Mouse (Mus musculus) liver, embryonic 11.5 days (tissue): ENCODE measurements around the gene Itgae. TPM values are rescaled to one million over a fixed set of nuclear protein-coding genes. Genes with fewer than 3 reads are reported as not detected.

Source experiments
- ATAC-seq: fragments of 200-750 bp; cut with Nextera tagmentation; replicated peaks from 2 replicates; pipeline ENCODE4 v1.8.0; 2017; ENCODE audit warnings: moderate number of reproducible peaks, mild to moderate bottlenecking, moderate TSS enrichment, moderate library complexity; ENCODE audit not compliant: low FRiP score
- DNase-seq: peaks from one replicate; pipeline ENCODE4 v3.0.0-alpha.2; 2017; ENCODE audit warnings: low spot score
- H3K27ac ChIP-seq: fragments of 300-500 bp; sonication (generic); 2 replicates; pipeline ENCODE4 v1.5.1; 2014; ENCODE audit warnings: mild to moderate bottlenecking, low read depth, low read length, control low read depth
- H3K27me3 ChIP-seq: fragments of 300-500 bp; sonication (generic); replicated peaks from 2 replicates; pipeline ENCODE4 v1.6.1; 2014; ENCODE audit warnings: low read length, mixed read lengths; ENCODE audit not compliant: control insufficient read depth, insufficient read depth
- H3K36me3 ChIP-seq: fragments of 300-500 bp; sonication (generic); 2 replicates; pipeline ENCODE4 v1.6.1; 2014; ENCODE audit warnings: mild to moderate bottlenecking, low read length, moderate library complexity, mixed read lengths; ENCODE audit not compliant: control insufficient read depth, insufficient read depth
- H3K4me1 ChIP-seq: fragments of 300-500 bp; sonication (generic); replicated peaks from 2 replicates; pipeline ENCODE4 v1.6.1; 2014; ENCODE audit warnings: low read length, mixed read lengths; ENCODE audit not compliant: control insufficient read depth, insufficient read depth
- H3K4me2 ChIP-seq: fragments of 300-500 bp; sonication (generic); 2 replicates; pipeline ENCODE4 v1.6.1; 2014; ENCODE audit warnings: mild to moderate bottlenecking, control low read depth, moderate library complexity
- H3K4me3 ChIP-seq: fragments of 300-500 bp; sonication (generic); 2 replicates; pipeline ENCODE4 v1.5.1; 2014; ENCODE audit warnings: low read depth, low read length, control low read depth
- H3K9ac ChIP-seq: fragments of 300-500 bp; sonication (generic); 2 replicates; pipeline ENCODE4 v1.6.1; 2014; ENCODE audit warnings: low read depth, low read length, control low read depth
- H3K9me3 ChIP-seq: fragments of 300-500 bp; sonication (generic); 2 replicates; pipeline ENCODE4 v1.6.1; 2016; ENCODE audit warnings: low read length, inconsistent platforms, mixed read lengths; ENCODE audit not compliant: control insufficient read depth
- WGBS: fragments of 180-500 bp; shearing (Covaris S2); extraction: QIAGEN DNeasy Blood & Tissue Kit; methylation state at CpG from one replicate; pipeline ENCODE4 v1.1.7; 2014; 5-methylcytosine and 5-hydroxymethylcytosine counted together
- polyA plus RNA-seq: library from polyadenylated mRNA; unstranded; fragments of >200 nt; fragmentation: Nextera tagmentation; extraction: Ambion mirVana; gene quantifications from 2 replicates; pipeline ENCODE4 v1.2.1, GENCODE M21; 2014

The Itgae gene
- polyA plus RNA-seq, 1 experiment from 2014 or later: 0.60 TPM

DNA sequence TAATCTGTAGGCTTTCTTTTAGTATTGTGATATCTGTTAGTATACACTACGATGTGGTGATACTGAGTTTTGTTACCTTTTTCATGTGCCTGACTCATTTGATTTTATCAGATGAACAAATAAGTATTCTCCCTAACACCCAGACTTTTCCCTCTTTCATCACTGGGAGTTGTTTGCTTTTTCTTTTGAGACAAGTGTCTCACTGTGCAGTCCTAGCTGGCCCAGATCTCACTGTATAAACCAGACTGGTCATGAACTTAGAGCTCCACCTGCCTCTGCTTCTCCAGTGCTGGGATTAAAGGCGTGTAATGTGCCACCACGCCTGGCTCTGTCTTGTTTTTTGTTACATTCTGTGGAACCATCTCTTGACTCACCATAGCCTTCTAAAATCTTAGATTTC, 30.8 kb upstream of the Itgae start:
- no peak for ATAC-seq
- peaks cover 15% of the 10 kb centered on the region; the same call in 1 of the 2 replicates for H3K36me3 ChIP-seq

DNA sequence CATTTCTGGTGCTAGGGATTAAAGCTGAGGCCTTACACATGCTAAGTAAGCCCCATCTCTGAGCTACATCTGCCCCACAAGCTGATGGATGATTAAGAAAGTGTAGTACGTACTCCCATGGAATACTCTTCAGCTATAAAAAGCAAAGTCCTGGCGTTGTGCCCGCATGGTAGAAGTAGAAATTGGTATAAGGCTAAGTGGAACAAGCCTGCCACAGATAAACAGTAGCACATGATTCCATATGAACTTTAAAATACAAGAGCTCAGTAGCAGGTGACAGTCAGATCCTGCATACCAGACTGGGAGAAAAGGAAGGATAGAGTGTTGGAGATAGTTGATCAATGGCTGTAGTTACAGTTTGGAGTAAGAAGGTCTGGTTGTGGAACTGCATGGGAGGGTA, 29.0 kb upstream of the Itgae start:
- no peak overlapping the region for H3K9ac ChIP-seq
- WGBS: 92% methylated on average over 3 of the region's 3 CpGs
- H3K9me3 ChIP-seq: no peaks in the 10 kb centered on the region
- no peak overlapping the region for H3K27ac ChIP-seq
- peaks cover 11% of the 10 kb centered on the region; the same call in 1 of the 2 replicates for H3K36me3 ChIP-seq
- no peak overlapping the region for H3K4me2 ChIP-seq
- ATAC-seq (no peak), DNase-seq (no peak)
- no peak overlapping the region for H3K4me3 ChIP-seq
- no peaks in the 10 kb centered on the region for H3K27me3 ChIP-seq
- H3K4me1 ChIP-seq: peaks cover 9% of the 10 kb centered on the region

More for the DNA sequence above, 30.8 kb upstream of the Itgae start:
- Histone ChIP-seq H3K9me3 (no peaks in the 10 kb centered on the region), H3K4me3 (no peak overlapping the region), H3K27ac (no peak overlapping the region), H3K27me3 (no peaks in the 10 kb centered on the region), H3K4me2 (no peak overlapping the region), H3K4me1 (peaks cover 9% of the 10 kb centered on the region), H3K9ac (no peak overlapping the region)
- no peak for DNase-seq
- 93% methylated on average over 3 of the region's 3 CpGs for WGBS

DNA sequence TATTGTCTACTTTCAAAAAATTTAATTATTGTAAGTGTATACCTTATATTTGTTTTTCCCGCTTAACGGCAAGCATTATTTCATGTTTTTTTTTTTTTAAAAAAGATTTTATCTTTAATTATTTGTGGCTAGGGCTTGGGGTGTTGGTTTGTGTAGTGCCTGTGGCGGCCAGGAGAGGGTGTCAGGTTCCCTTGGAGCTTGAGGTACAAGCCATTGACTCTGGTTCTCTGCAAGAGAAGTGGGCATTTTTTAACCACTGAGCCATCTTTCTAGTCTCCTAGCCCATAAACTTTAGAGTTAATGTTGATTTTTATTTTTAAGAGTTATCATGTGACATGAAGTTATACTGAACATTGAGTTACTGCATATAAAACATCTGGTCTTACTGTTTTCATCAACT, 18.5 kb upstream of the Itgae start:
- WGBS: 70% methylated on average over 3 of the region's 3 CpGs
- Histone ChIP-seq H3K4me1 (no peaks in the 10 kb centered on the region), H3K9ac (no peak overlapping the region), H3K4me3 (no peak overlapping the region), H3K36me3 (peaks cover 42% of the 10 kb centered on the region), H3K9me3 (no peaks in the 10 kb centered on the region), H3K27ac (no peak overlapping the region), H3K27me3 (no peaks in the 10 kb centered on the region), H3K4me2 (no peak overlapping the region)
- DNase-seq (no peak), ATAC-seq (no peak)

DNA sequence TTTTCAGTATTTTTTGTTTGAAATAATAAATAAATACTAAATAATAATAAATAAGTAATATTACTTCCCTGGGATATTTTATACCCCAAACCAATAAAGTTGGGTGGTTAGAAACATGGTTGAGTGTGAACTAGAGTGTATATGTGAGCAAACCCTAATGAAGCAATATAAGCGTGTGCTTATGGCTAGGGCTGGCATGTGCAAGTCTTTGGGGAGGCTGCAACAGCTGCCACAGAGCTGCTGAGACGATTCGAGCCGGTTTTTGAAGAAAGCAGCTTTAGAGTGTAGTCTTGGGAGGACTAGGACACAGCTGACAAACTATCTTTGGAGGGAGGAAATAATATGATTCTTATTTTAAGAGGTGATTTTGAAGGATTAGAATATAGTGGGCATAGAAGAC, 14.1 kb upstream of the Itgae start:
- Histone ChIP-seq H3K4me3 (no peak overlapping the region), H3K9me3 (no peaks in the 10 kb centered on the region), H3K36me3 (peaks cover 25% of the 10 kb centered on the region), H3K4me1 (no peaks in the 10 kb centered on the region), H3K27ac (no peak overlapping the region), H3K27me3 (no peaks in the 10 kb centered on the region), H3K9ac (no peak overlapping the region), H3K4me2 (no peak overlapping the region)
- no peak for ATAC-seq
- 91% methylated on average over 4 of the region's 4 CpGs for WGBS
- DNase-seq: no peak

DNA sequence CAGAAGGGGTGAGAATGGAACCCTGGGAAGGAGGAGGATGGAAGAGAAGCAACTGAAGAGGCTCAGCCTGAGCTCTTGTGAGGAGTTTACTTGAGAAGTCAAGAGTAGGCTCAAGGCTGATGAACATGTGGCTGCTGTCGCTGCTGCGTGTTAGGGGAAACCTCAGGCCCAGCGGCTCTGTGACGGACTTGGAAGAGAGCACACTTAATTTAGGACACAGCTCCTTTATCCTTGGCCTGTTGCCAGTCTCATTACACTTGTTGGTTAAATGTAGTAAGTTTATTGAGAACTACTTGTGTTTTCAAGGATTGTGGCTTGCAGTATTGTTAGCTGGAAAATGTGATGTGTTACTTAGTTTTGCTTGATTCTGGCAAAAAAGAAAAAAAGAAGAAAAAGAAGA, 13.7 kb upstream of the Itgae start:
- H3K9me3 ChIP-seq: no peaks in the 10 kb centered on the region

DNA sequence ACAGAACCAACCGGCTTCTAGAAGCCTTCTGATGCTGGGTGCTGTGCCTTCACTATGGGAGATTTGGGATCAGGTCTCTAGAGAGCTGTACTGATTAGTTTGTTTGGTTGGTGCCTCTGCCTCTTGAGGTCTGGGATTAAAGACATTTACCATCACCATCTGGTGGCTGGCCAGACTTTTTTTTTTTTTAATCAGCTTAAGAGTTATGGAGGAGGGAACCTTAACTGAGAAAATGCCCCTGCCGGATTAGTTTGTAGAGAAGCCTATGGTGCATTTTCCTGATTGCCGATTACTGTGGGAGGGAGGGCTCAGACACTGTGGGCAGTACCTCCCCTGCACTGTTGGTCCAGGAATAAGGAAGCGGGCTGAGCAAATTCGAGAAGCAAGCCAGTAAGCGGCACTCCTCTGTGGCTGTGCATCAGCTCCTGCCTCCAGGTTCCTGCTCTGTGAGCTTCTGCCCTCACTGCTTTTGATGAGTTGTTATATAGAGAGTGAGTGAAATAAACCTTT, 13.1 kb upstream of the Itgae start:
- no peak overlapping the region for H3K27ac ChIP-seq
- H3K4me1 ChIP-seq: no peaks in the 10 kb centered on the region
- H3K9me3 ChIP-seq: no peaks in the 10 kb centered on the region
- no peaks in the 10 kb centered on the region for H3K27me3 ChIP-seq
- H3K36me3 ChIP-seq: peaks cover 27% of the 10 kb centered on the region
- no peak overlapping the region for H3K4me2 ChIP-seq
- no peak overlapping the region for H3K9ac ChIP-seq
- 92% methylated on average over 6 of the region's 6 CpGs for WGBS
- DNase-seq (no peak), ATAC-seq (no peak)
- no peak overlapping the region for H3K4me3 ChIP-seq

More for the DNA sequence above, 13.7 kb upstream of the Itgae start:
- 90% methylated on average over 4 of the region's 4 CpGs for WGBS
- Histone ChIP-seq H3K4me3 (no peak overlapping the region), H3K4me2 (no peak overlapping the region), H3K36me3 (peaks cover 27% of the 10 kb centered on the region), H3K9ac (no peak overlapping the region), H3K27me3 (no peaks in the 10 kb centered on the region), H3K4me1 (no peaks in the 10 kb centered on the region), H3K27ac (no peak overlapping the region)
- ATAC-seq (no peak), DNase-seq (no peak)

DNA sequence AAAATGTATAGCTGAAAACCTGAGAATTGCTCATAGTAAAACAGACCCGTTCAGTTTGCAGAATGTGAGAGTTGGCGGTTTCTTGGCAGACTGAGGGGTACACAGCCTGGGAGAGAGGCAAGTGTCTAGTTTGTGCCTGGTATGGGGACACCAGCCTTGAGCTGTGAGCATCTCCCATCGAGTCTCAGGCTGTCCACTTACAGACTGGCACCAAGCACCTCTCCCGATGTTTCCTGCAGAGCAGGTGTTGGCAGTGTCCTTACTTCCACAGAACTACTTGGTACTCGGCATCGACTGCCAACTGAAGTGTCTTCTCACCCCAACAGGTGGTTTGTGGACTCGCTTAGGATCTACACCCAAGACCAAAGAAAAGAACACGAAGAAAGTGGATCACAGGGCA, 11.8 kb upstream of the Itgae start:
- ATAC-seq (no peak), DNase-seq (no peak)
- Histone ChIP-seq H3K27ac (no peak overlapping the region), H3K27me3 (no peaks in the 10 kb centered on the region), H3K4me2 (no peak overlapping the region), H3K4me3 (no peak overlapping the region), H3K36me3 (peaks cover 21% of the 10 kb centered on the region), H3K9ac (no peak overlapping the region), H3K4me1 (no peaks in the 10 kb centered on the region), H3K9me3 (no peaks in the 10 kb centered on the region)
- WGBS: 94% methylated on average over 8 of the region's 8 CpGs

DNA sequence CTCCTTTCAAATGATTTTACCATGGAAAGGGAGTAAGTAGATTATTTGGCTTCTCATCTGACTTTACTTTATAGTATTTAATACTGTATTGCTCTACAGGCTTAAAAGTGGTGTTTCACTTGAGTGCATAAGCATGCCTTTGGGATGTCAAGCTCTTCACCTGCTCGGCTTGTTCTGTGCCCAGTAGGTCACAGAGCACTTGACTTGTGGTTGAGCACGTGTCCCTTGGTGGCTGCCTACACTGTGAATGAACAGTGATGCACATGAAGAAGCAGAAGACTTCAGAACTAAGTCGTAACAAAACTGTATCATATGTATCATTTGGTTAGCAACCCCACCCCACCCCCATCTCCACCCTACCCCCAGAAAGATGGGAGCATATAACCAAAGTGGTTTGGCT, 10.1 kb upstream of the Itgae start:
- DNase-seq: no peak
- H3K9me3 ChIP-seq: no peaks in the 10 kb centered on the region
- H3K4me3 ChIP-seq: no peak overlapping the region
- H3K4me2 ChIP-seq: no peak overlapping the region
- peaks cover 7% of the 10 kb centered on the region; the same call in 1 of the 2 replicates for H3K4me1 ChIP-seq
- H3K9ac ChIP-seq: no peak overlapping the region
- H3K36me3 ChIP-seq: peaks cover 13% of the 10 kb centered on the region
- H3K27ac ChIP-seq: no peak overlapping the region
- no peak for ATAC-seq
- no peaks in the 10 kb centered on the region for H3K27me3 ChIP-seq
- 85% methylated on average over 3 of the region's 3 CpGs for WGBS

DNA sequence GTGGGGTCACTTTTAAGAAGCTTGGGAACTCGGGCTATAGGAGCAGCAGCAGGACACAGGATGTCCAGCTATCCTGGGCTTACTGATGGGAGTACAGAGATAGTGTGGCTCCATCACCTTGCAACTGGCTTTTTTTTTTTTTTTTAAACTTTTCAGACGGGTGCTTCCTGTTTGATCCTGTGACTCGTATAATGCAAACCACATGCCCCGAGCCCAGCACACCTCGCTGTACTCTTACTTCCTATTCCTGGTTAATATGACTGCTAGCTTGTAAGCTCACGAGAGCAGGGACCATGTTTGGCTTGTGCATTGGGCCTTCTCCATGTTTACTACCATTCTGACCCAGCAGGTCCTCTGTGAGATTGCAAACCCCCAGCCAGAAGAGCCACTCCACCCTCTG, 6.1 kb upstream of the Itgae start:
- Histone ChIP-seq H3K4me3 (no peak overlapping the region), H3K4me1 (peaks cover 7% of the 10 kb centered on the region; the same call in 1 of the 2 replicates), H3K27ac (no peak overlapping the region), H3K9me3 (no peaks in the 10 kb centered on the region), H3K4me2 (no peak overlapping the region), H3K9ac (no peak overlapping the region), H3K36me3 (0 out of 2 replicates have a peak, but pooled peaks cover 2% of the 10 kb centered on the region), H3K27me3 (no peaks in the 10 kb centered on the region)
- 51% methylated on average over 6 of the region's 6 CpGs for WGBS
- no peak for DNase-seq
- ATAC-seq: no peak
